Mouse (Mus musculus): Measurements from ENCODE around the gene Slc13a3. TPM values are rescaled to one million over a fixed set of nuclear protein-coding genes. Genes with fewer than 3 reads are reported as not detected.
"Not testable (repeated sequence)": the region's sequence is repeated elsewhere in the genome, so short reads cannot be mapped to it uniquely, and the experiment has no call there.

Gene Slc13a3
- 0.02 and 0.03 TPM in 2 replicates for polyA plus RNA-seq (2012)

GRCm38 (mm10) chr2:165473003-165473402, at the start of gene Slc13a3:
Gene Slc13a3, minus strand, starts transcription at chr2:165473230.
- Histone ChIP-seq H3K36me3 (ENCODE audit: control insufficient read depth) (no peaks in the 10 kb centered on the region), H3K27me3 (ENCODE audit: control insufficient read depth) (peaks cover 9% of the 10 kb centered on the region), H3K4me3 (replicated peaks) (peak within 1 kb of the TSS; percentile 40), H3K4me1 (ENCODE audit: control insufficient read depth) (no peaks in the 10 kb centered on the region), H3K9me3 (ENCODE audit: control insufficient read depth, low read length) (no peaks in the 10 kb centered on the region)
- no peak for TF ChIP-seq TAL1 (IDR thresholded peaks at IDR 0.05; ENCODE audit: low read length)
- no peak for TF ChIP-seq GATA1 (IDR thresholded peaks at IDR 0.05; ENCODE audit: low read length)

- Histone ChIP-seq H3K4me3 (replicated peaks) (no peak overlapping the region), H3K9me3 (ENCODE audit: control insufficient read depth, low read length) (no peaks in the 10 kb centered on the region), H3K27me3 (ENCODE audit: control insufficient read depth) (no peaks in the 10 kb centered on the region), H3K36me3 (ENCODE audit: control insufficient read depth) (no peaks in the 10 kb centered on the region), H3K4me1 (ENCODE audit: control insufficient read depth) (peaks cover 1% of the 10 kb centered on the region; the same call in 1 of the 2 replicates)
- TF ChIP-seq GATA1 (IDR thresholded peaks at IDR 0.05; ENCODE audit: low read length) (no peak), TAL1 (IDR thresholded peaks at IDR 0.05; ENCODE audit: low read length) (no peak)
Observed at GRCm38 (mm10) chr2:165515178-165515728, 42.2 kb upstream of the Slc13a3 start.

GRCm38 (mm10) chr2:165512870-165513600, 40.0 kb upstream of the Slc13a3 start:
- Histone ChIP-seq H3K36me3 (ENCODE audit: control insufficient read depth) (no peaks in the 10 kb centered on the region), H3K4me1 (ENCODE audit: control insufficient read depth) (peaks cover 1% of the 10 kb centered on the region; the same call in 1 of the 2 replicates), H3K27me3 (ENCODE audit: control insufficient read depth) (no peaks in the 10 kb centered on the region), H3K9me3 (ENCODE audit: control insufficient read depth, low read length) (no peaks in the 10 kb centered on the region), H3K4me3 (replicated peaks) (no peak overlapping the region)
- TF ChIP-seq TAL1 (IDR thresholded peaks at IDR 0.05; ENCODE audit: low read length), result no peak
- TF ChIP-seq GATA1 (IDR thresholded peaks at IDR 0.05; ENCODE audit: low read length), result no peak

GRCm38 (mm10) chr2:165512426-165512825, 39.4 kb upstream of the Slc13a3 start:
- Histone ChIP-seq H3K36me3 (ENCODE audit: control insufficient read depth) (no peaks in the 10 kb centered on the region), H3K4me1 (ENCODE audit: control insufficient read depth) (peaks cover 1% of the 10 kb centered on the region; the same call in 1 of the 2 replicates), H3K9me3 (ENCODE audit: control insufficient read depth, low read length) (no peaks in the 10 kb centered on the region), H3K27me3 (ENCODE audit: control insufficient read depth) (no peaks in the 10 kb centered on the region), H3K4me3 (replicated peaks) (no peak overlapping the region)
- no peak for TF ChIP-seq GATA1 (IDR thresholded peaks at IDR 0.05; ENCODE audit: low read length)
- no peak for TF ChIP-seq TAL1 (IDR thresholded peaks at IDR 0.05; ENCODE audit: low read length)

GRCm38 (mm10) chr2:165511530-165511929, 38.5 kb upstream of the Slc13a3 start:
- H3K9me3 ChIP-seq (ENCODE audit: control insufficient read depth, low read length); H3K4me3 ChIP-seq (replicated peaks); H3K36me3 ChIP-seq (ENCODE audit: control insufficient read depth); H3K27me3 ChIP-seq (ENCODE audit: control insufficient read depth); H3K4me1 ChIP-seq (ENCODE audit: control insufficient read depth): not testable (repeated sequence)

- not testable (repeated sequence) for H3K36me3 ChIP-seq (ENCODE audit: control insufficient read depth); H3K4me1 ChIP-seq (ENCODE audit: control insufficient read depth); H3K27me3 ChIP-seq (ENCODE audit: control insufficient read depth); H3K4me3 ChIP-seq (replicated peaks); H3K9me3 ChIP-seq (ENCODE audit: control insufficient read depth, low read length)
Observed at GRCm38 (mm10) chr2:165510914-165511458, 38.0 kb upstream of the Slc13a3 start.

- Histone ChIP-seq H3K9me3 (ENCODE audit: control insufficient read depth, low read length) (no peaks in the 10 kb centered on the region), H3K4me3 (replicated peaks) (no peak overlapping the region), H3K4me1 (ENCODE audit: control insufficient read depth) (peaks cover 1% of the 10 kb centered on the region; the same call in 1 of the 2 replicates), H3K27me3 (ENCODE audit: control insufficient read depth) (no peaks in the 10 kb centered on the region), H3K36me3 (ENCODE audit: control insufficient read depth) (no peaks in the 10 kb centered on the region)
- TF ChIP-seq TAL1 (IDR thresholded peaks at IDR 0.05; ENCODE audit: low read length) (no peak), GATA1 (IDR thresholded peaks at IDR 0.05; ENCODE audit: low read length) (no peak)
Observed at GRCm38 (mm10) chr2:165510466-165510865, 37.4 kb upstream of the Slc13a3 start.

GRCm38 (mm10) chr2:165509686-165510085, 36.7 kb upstream of the Slc13a3 start:
- Histone ChIP-seq H3K36me3 (ENCODE audit: control insufficient read depth) (no peaks in the 10 kb centered on the region), H3K4me1 (ENCODE audit: control insufficient read depth) (peaks cover 1% of the 10 kb centered on the region; the same call in 1 of the 2 replicates), H3K9me3 (ENCODE audit: control insufficient read depth, low read length) (no peaks in the 10 kb centered on the region), H3K4me3 (replicated peaks) (no peak overlapping the region), H3K27me3 (ENCODE audit: control insufficient read depth) (no peaks in the 10 kb centered on the region)
- TF ChIP-seq GATA1 (IDR thresholded peaks at IDR 0.05; ENCODE audit: low read length) (no peak), TAL1 (IDR thresholded peaks at IDR 0.05; ENCODE audit: low read length) (no peak)

- TF ChIP-seq TAL1 (IDR thresholded peaks at IDR 0.05; ENCODE audit: low read length), result no peak
- no peak for TF ChIP-seq GATA1 (IDR thresholded peaks at IDR 0.05; ENCODE audit: low read length)
- no peaks in the 10 kb centered on the region for H3K4me1 ChIP-seq (ENCODE audit: control insufficient read depth)
- H3K27me3 ChIP-seq (ENCODE audit: control insufficient read depth), result peaks cover 19% of the 10 kb centered on the region
- H3K4me3 ChIP-seq (replicated peaks), result no peak within 1 kb of the TSS
- no peaks in the 10 kb centered on the region for H3K9me3 ChIP-seq (ENCODE audit: control insufficient read depth, low read length)
- H3K36me3 ChIP-seq (ENCODE audit: control insufficient read depth), result no peaks in the 10 kb centered on the region
Observed at GRCm38 (mm10) chr2:165503259-165504203, 30.5 kb upstream of the Slc13a3 start, which contains the start of gene Slc2a10. Gene Slc2a10, plus strand, starts transcription at chr2:165503787.

All from erythroblast, embryonic 14.5 days (primary cell).